Mouse (Mus musculus): ENCODE data around the gene Rapgef3. TPM values are rescaled to one million over a fixed set of nuclear protein-coding genes. Genes with fewer than 3 reads are reported as not detected.

The Rapgef3 gene
- polyA plus RNA-seq, 1 experiment: 2.3 TPM

DNA sequence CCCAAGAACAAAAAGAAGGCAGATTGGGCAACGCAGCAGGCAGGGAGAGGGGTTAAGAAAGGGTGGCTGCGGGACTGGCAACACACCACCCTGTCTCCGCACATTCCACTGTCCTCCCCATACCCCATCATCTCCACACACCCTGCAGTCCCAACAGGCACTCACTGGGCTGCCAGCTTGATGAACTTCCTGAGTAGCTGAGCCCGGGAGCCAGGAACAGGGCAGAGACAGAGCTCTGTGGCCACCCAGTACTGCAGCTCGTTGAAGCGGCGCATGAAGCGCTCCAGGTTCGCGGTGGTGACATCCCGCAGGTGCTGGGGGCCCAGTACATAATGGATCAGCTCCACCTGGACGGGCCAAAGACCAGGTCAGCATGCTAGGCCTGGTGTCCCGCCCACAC is 17.9 kb downstream of the Rapgef3 start:
- H3K4me3 ChIP-seq (replicated peaks): no peak overlapping the region
- H3K4me1 ChIP-seq: peaks cover 59% of the 10 kb centered on the region
- TF ChIP-seq FLI1 (IDR thresholded peaks at IDR 0.05; ENCODE audit: low read length) (no peak), GATA1 (IDR thresholded peaks at IDR 0.05; ENCODE audit: borderline replicate concordance, low read length) (no peak)
- H3K27me3 ChIP-seq (replicated peaks): peaks cover 39% of the 10 kb centered on the region
- no peaks in the 10 kb centered on the region for H3K9me3 ChIP-seq
- H3K36me3 ChIP-seq (replicated peaks; ENCODE audit: low read length): no peaks in the 10 kb centered on the region

DNA sequence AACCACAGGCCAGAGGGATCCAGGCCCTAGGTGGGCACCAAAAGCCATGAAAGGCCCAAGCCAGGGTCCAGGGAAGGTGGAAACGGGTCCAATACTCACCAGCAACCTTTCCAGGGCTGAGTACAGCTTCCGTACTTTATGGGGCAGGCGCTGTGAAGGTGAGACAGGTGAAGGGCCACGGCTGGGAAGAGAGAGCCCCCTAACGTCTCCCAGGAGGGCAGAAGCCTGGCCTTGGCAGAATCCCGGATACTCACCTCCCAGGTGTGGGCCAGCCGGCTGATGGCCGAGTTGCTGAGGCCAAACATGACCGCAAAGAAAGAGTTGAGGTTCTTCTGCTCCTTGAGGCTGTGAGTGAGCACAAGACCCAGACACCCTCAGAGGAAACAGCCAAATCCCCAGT is 18.4 kb downstream of the Rapgef3 start:
- no peaks in the 10 kb centered on the region for H3K9me3 ChIP-seq
- peaks cover 39% of the 10 kb centered on the region for H3K27me3 ChIP-seq (replicated peaks)
- TF ChIP-seq GATA1 (IDR thresholded peaks at IDR 0.05; ENCODE audit: borderline replicate concordance, low read length) (no peak), FLI1 (IDR thresholded peaks at IDR 0.05; ENCODE audit: low read length) (no peak)
- H3K4me3 ChIP-seq (replicated peaks): no peak overlapping the region
- H3K4me1 ChIP-seq: peaks cover 57% of the 10 kb centered on the region
- no peaks in the 10 kb centered on the region for H3K36me3 ChIP-seq (replicated peaks; ENCODE audit: low read length)

DNA sequence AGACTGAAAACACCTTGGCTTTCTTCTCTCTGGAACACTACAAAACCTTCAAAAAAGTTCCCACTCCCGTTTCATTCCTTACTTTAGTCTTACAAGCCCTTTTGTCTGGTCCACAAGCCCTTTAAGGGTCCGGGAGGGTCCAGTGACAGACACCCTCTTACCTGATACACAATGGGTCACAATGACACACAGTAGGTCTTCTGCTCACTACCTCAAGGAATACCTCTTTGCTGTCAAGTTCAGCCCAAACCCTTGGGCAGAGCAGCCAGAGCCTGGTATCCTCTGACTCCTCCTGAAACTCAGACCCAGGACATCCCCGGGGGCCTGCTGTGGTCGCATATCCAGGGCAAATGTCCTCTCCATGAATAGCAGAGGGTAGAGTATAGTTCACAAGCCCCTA is 18.8 kb downstream of the Rapgef3 start:
- H3K4me3 ChIP-seq (replicated peaks): no peak overlapping the region
- H3K36me3 ChIP-seq (replicated peaks; ENCODE audit: low read length): no peaks in the 10 kb centered on the region
- no peak for TF ChIP-seq FLI1 (IDR thresholded peaks at IDR 0.05; ENCODE audit: low read length)
- no peak for TF ChIP-seq GATA1 (IDR thresholded peaks at IDR 0.05; ENCODE audit: borderline replicate concordance, low read length)
- no peaks in the 10 kb centered on the region for H3K9me3 ChIP-seq
- H3K27me3 ChIP-seq (replicated peaks): peaks cover 40% of the 10 kb centered on the region
- peaks cover 53% of the 10 kb centered on the region for H3K4me1 ChIP-seq

DNA sequence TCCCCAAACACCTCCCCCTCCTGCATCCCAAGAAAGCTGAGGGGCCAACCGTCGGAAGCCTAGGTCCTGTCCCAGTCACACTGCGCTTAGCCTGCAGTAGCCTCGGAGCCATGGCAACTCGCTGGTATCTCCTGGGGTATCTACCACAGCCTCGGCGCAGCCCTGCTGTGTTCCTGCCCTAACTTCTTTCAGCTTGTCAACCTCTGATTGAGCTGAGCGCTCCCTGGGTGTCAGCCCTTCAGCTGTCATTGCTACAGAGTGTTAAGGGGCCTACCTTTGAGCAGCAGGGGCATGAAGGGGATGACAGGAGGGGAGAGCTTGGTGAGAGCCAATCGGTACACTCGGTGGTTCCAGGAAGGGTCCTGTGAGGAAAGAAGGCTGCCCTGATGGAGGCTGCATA is 19.5 kb downstream of the Rapgef3 start:
- H3K4me1 ChIP-seq: peaks cover 47% of the 10 kb centered on the region
- no peaks in the 10 kb centered on the region for H3K9me3 ChIP-seq
- no peak for TF ChIP-seq FLI1 (IDR thresholded peaks at IDR 0.05; ENCODE audit: low read length)
- TF ChIP-seq GATA1 (IDR thresholded peaks at IDR 0.05; ENCODE audit: borderline replicate concordance, low read length): no peak
- H3K36me3 ChIP-seq (replicated peaks; ENCODE audit: low read length): no peaks in the 10 kb centered on the region
- H3K27me3 ChIP-seq (replicated peaks): peaks cover 41% of the 10 kb centered on the region
- no peak overlapping the region for H3K4me3 ChIP-seq (replicated peaks)

DNA sequence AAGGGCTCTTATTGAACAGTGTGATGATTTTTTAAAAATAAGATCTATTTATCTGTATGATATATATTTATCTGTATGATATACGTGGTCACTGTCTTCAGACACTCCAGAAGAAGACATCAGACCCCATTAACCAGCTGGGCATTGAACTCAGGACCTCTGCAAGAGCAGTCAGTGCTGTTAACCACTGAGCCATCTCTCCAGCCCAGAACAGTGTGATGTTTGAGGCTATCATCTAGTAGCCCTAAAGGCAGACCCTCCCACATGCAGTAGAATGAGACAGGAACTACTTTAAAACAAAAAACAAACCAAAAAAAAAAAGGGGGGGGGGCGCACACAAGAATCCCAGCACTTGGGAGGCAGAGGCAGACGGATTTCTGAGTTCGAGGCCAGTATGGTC is 20.3 kb downstream of the Rapgef3 start:
- H3K9me3 ChIP-seq: no peaks in the 10 kb centered on the region
- no peak overlapping the region for H3K4me3 ChIP-seq (replicated peaks)
- peaks cover 47% of the 10 kb centered on the region for H3K27me3 ChIP-seq (replicated peaks)
- TF ChIP-seq GATA1 (IDR thresholded peaks at IDR 0.05; ENCODE audit: borderline replicate concordance, low read length) (no peak), FLI1 (IDR thresholded peaks at IDR 0.05; ENCODE audit: low read length) (no peak)
- peaks cover 49% of the 10 kb centered on the region for H3K4me1 ChIP-seq
- no peaks in the 10 kb centered on the region for H3K36me3 ChIP-seq (replicated peaks; ENCODE audit: low read length)

DNA sequence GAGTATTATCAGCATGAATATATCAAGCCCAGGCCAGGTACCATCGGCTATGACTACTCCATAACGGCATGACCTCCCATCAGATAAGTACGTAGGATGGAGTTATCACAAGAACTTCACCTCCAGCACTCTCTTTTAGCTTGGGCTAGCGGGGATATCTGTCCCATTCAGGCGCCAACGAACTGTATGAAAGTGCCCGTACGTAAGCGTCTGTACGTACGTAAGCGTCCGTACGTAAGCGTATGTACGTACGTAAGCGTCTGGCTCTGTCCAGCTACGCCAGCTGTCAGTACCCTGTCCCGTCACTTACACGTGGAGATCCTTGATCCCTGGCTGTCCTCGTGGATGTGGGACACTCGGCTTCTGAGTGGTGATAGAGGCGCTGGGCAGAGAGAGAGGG is 21.0 kb downstream of the Rapgef3 start:
- no peak overlapping the region for H3K4me3 ChIP-seq (replicated peaks)
- peaks cover 53% of the 10 kb centered on the region for H3K27me3 ChIP-seq (replicated peaks)
- H3K4me1 ChIP-seq: peaks cover 56% of the 10 kb centered on the region
- no peak for TF ChIP-seq FLI1 (IDR thresholded peaks at IDR 0.05; ENCODE audit: low read length)
- no peak for TF ChIP-seq GATA1 (IDR thresholded peaks at IDR 0.05; ENCODE audit: borderline replicate concordance, low read length)
- no peaks in the 10 kb centered on the region for H3K36me3 ChIP-seq (replicated peaks; ENCODE audit: low read length)
- H3K9me3 ChIP-seq: no peaks in the 10 kb centered on the region

DNA sequence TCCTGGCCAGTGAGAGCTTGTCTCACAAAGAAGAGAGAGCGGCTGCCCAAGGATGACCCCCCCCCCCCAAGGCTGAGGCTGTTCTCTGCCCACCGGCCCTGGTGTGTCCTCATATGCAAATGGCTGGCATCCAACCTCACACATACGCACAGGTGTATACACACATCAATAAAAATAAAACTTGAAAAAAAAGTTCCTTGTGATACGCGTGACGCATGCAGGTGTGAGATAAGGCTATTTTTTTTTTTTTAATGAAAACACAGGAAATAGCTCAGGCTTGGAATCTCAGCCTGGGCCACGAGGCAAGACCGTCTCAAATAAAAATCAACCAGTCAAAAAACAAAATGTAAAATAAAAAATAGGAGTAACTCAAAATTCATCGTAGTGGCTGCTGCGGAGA is 21.5 kb downstream of the Rapgef3 start:
- Histone ChIP-seq H3K4me3 (replicated peaks) (no peak overlapping the region), H3K9me3 (no peaks in the 10 kb centered on the region), H3K4me1 (peaks cover 54% of the 10 kb centered on the region)

DNA sequence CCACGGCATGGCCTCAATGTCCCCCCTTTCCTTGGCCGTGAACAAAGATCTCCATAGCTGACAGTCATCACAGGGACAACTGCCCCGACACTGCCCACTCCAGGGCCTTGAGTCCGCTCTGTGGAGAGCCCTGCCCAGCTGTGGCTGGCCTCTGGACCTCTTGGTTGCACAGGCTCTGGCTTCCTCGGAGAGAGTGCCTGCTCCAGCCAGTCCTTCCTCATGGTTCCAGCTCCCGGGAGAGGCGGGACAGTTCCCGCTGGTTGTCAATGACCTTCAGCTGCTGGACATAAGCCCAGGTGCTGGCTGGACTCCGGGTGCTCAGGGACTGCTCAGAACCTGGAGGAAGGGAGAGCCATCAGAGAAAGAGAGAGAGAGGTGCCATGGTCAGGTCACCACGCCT is 22.4 kb downstream of the Rapgef3 start:
- H3K9me3 ChIP-seq: no peaks in the 10 kb centered on the region
- H3K4me3 ChIP-seq (replicated peaks): no peak overlapping the region
- H3K4me1 ChIP-seq: peaks cover 46% of the 10 kb centered on the region
- TF ChIP-seq FLI1 (IDR thresholded peaks at IDR 0.05; ENCODE audit: low read length) (no peak), GATA1 (IDR thresholded peaks at IDR 0.05; ENCODE audit: borderline replicate concordance, low read length) (no peak)
- H3K36me3 ChIP-seq (replicated peaks; ENCODE audit: low read length): no peaks in the 10 kb centered on the region
- H3K27me3 ChIP-seq (replicated peaks): peaks cover 67% of the 10 kb centered on the region

More for the DNA sequence above, 21.5 kb downstream of the Rapgef3 start:
- Histone ChIP-seq H3K36me3 (replicated peaks; ENCODE audit: low read length) (no peaks in the 10 kb centered on the region), H3K27me3 (replicated peaks) (peaks cover 57% of the 10 kb centered on the region)
- TF ChIP-seq GATA1 (IDR thresholded peaks at IDR 0.05; ENCODE audit: borderline replicate concordance, low read length) (no peak), FLI1 (IDR thresholded peaks at IDR 0.05; ENCODE audit: low read length) (no peak)

DNA sequence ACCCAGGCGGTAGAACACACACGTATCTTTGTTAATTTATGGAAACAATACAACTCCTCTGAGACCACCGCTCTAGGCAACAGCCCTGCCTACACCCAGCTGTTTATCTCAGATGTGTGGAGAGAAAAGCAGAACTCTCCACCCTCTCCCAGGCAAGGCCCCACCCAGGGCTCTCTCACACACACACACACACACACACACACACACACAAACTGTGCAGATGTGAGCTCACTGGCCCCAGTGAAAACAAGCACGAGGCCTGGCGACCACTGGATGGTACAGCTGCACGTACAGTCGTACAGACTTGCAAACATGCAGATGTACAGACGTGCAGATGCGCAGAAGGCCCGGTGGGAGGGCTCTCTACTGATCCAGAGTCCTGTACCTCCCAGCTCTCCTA is 22.8 kb downstream of the Rapgef3 start:
- H3K36me3 ChIP-seq (replicated peaks; ENCODE audit: low read length): no peaks in the 10 kb centered on the region
- TF ChIP-seq GATA1 (IDR thresholded peaks at IDR 0.05; ENCODE audit: borderline replicate concordance, low read length) (no peak), FLI1 (IDR thresholded peaks at IDR 0.05; ENCODE audit: low read length) (no peak)
- no peaks in the 10 kb centered on the region for H3K9me3 ChIP-seq
- peaks cover 42% of the 10 kb centered on the region for H3K4me1 ChIP-seq
- peaks cover 64% of the 10 kb centered on the region for H3K27me3 ChIP-seq (replicated peaks)
- H3K4me3 ChIP-seq (replicated peaks): no peak overlapping the region

DNA sequence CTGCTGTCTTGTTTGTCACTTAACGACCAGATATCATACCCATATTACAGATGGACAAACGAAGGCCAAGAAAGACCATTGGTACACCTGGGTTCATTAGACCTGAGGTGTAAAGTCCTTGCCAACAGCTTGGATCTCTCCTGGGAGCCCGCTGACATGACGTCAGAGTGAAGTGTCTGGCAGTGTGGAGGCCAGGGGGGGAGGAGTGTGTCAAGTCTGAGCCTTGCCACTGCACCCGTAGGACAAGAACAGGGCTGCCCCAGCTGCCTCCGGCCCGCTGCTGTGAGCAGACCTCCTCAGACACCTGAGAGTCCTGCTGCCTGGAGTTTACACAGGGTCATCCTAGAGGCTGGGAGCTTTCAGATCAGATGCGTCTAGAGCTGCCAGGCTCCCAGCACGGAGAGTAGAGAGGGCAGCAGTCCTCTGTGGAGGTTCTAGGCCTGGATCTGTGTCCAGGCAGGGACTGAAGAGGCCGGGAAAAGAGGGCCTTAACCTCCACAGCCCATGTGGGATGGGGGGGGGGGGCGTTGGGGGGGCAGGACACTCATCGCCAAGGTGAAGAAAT is 23.7 kb downstream of the Rapgef3 start:
- no peak overlapping the region for H3K4me3 ChIP-seq (replicated peaks)
- no peaks in the 10 kb centered on the region for H3K36me3 ChIP-seq (replicated peaks; ENCODE audit: low read length)
- no peak for TF ChIP-seq FLI1 (IDR thresholded peaks at IDR 0.05; ENCODE audit: low read length)
- TF ChIP-seq GATA1 (IDR thresholded peaks at IDR 0.05; ENCODE audit: borderline replicate concordance, low read length): no peak
- no peaks in the 10 kb centered on the region for H3K9me3 ChIP-seq
- peaks cover 64% of the 10 kb centered on the region for H3K27me3 ChIP-seq (replicated peaks)
- H3K4me1 ChIP-seq: peaks cover 33% of the 10 kb centered on the region

DNA sequence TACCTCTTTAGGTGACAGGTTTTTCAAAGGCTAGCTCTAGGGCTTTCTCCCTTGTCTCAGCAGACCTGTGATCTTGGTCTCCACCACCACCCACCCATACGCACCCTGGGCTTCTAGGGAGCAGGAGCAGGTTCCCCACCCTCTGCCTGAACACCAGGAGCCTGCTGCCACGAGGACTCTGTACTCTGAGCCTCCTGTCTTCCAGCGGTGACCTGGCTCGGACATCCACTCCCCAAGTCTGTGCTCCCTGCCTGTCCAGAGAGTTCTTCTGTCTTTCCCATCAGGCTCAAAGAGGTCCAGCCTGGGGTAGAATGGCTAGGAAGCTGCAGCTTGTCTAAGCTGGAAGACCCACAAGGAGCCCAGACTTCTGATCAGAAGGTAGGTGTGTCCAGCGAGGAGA is 24.6 kb downstream of the Rapgef3 start:
- Histone ChIP-seq H3K27me3 (replicated peaks) (peaks cover 61% of the 10 kb centered on the region), H3K4me1 (peaks cover 25% of the 10 kb centered on the region), H3K36me3 (replicated peaks; ENCODE audit: low read length) (no peaks in the 10 kb centered on the region), H3K9me3 (no peaks in the 10 kb centered on the region), H3K4me3 (replicated peaks) (no peak overlapping the region)
- no peak for TF ChIP-seq GATA1 (IDR thresholded peaks at IDR 0.05; ENCODE audit: borderline replicate concordance, low read length)
- no peak for TF ChIP-seq FLI1 (IDR thresholded peaks at IDR 0.05; ENCODE audit: low read length)
